Mouse (Mus musculus) neutrophil, adult 5-6 weeks (primary cell): ENCODE data around the gene Riiad1. TPM values are rescaled to one million over a fixed set of nuclear protein-coding genes. Genes with fewer than 3 reads are reported as not detected.

Experiments
- ATAC-seq: fragments of 151-379, 151-347 bp; 2 replicates; pipeline ENCODE4 v1.8.0; 2017; ENCODE audit warnings: mild to moderate bottlenecking, moderate TSS enrichment; ENCODE audit not compliant: insufficient number of reproducible peaks, poor library complexity, low FRiP score, severe bottlenecking; ENCODE audit errors: extremely low read depth
- total RNA-seq: library from RNA; stranded (forward); fragments of 200-1000 nt; gene quantifications from 2 replicates; pipeline ENCODE4 v1.2.3, GENCODE M21; 2017

The Riiad1 gene
- total RNA-seq, 1 experiment from 2014 or later: not detected

DNA sequence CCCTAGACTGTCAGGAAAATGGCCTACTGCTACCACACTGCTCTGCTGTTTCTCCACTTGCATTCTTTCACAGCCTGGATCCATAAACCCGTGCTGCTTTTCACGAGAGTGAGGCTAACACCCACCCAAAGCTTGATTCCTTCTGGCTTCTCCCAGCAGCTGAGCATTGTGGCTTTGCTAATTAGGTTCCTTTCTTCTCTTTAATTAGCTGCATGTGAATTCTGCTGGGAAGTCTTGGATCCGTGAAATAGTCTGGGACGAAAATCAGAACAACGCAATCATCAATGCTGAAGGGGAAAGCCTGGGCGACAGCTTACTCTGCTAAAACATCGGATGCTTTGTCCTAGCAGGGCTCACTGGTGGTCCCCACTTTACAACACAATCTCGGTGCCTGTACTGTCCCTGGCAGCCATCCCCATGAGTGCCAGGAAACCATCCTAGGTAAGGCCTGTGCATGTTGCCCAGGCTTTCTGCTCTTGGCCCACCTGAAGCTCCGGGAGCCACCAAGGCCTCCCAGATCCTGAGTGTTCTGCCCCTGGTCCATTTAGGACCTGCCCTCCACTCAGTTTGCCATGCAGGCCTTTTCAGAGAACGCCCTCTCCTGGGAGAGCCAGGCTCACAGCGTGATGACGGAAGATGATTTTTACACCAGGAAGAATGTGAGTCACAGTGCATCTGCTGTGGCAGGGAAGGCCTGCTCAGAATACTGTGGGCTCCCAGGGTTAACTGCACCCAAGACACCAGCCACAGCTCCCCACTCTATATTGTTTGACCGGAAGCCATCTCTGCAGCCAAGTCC, 14.3 kb downstream of the Riiad1 start:
- no peak for ATAC-seq

GRCm38 (mm10) chr3:94463926-94464578, 16.1 kb downstream of the Riiad1 start:
- no peak for ATAC-seq

- no peak for ATAC-seq
Observed at GRCm38 (mm10) chr3:94459834-94460233, 20.3 kb downstream of the Riiad1 start.

GRCm38 (mm10) chr3:94457055-94457454, 23.1 kb downstream of the Riiad1 start:
- ATAC-seq: no peak

DNA sequence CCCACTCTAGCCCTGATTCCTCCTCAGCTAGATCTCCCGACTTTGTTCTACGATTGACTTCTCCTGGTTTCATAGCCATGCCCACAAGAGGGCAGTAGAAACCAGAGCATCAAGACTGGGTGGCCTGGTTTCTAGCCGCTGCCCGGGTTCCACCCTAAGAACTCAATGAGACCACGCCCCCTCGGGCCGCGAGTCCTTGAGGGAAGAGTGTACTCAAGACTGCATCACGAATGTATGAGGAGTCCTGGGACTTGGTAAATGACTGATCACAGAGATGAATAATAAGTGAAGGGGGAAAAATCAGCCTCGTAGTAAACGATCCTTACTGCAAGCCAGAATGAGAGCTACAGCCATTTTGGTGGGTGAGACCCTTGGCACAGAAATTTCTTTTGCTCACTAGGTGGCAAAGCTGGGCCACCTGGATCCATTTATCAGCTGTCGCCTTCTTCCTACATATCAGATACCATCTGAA, 23.6 kb downstream of the Riiad1 start:
- peak; percentile 73 for ATAC-seq

DNA sequence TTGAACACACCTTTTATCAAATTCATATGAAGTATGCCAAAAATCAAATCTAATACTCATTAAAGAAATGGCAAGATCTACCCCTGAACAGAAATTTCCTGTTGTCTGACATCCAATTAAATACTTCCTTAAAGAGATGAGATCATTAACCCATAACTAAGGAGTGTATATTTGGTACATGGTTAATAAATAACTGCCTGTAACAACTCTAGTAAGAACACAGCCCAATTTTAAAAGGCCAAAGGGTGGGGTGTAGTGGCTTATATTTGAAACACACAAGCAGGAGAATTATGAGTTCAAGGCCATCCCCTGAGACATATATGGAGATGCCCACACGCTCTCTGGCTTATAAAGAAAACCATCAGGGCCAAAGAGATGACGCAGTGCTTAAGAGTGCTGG, 30.8 kb downstream of the Riiad1 start:
- ATAC-seq: no peak

GRCm38 (mm10) chr3:94443597-94443964, 36.6 kb downstream of the Riiad1 start, which contains the start of gene Oaz3:
Gene Oaz3 (minus strand): TSS chr3:94443915.
- no peak for ATAC-seq

DNA sequence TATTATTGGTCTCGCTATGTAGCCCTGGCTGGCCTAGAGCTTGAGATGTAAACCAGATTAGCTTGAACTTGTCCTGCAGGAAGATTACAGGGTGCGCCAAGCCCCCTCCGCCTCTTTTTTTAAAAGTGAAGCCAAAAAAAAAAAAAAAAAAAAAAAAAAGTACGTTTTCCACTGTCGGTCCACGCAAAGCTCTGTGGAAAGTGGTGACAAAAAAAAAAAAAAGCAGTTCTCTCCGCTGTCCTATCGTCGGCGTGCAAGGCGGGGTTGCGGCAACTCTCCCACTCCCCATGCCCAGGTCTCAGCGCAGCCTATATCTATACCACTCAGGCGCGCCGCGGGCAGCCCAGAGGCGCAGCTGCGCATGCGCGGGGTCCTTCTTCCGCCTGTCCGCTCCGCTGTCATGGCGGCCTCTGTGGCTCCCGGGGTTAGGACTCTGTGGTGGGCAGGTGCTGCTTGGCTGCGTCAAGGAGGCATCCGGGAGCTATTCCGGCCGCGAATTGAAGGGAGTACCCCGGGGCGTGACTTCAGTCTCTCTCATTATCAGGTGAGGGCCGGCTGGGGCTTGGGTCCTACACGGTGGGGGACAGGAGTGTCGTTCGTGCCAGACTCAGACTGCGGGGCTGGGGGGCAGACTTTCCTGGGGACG, 37.1 kb downstream of the Riiad1 start, which contains the start of gene Mrpl9:
Gene Mrpl9 (plus strand): TSS at position 368 of the 646 bp plus-strand sequence.
- peak; percentile 87 for ATAC-seq

DNA sequence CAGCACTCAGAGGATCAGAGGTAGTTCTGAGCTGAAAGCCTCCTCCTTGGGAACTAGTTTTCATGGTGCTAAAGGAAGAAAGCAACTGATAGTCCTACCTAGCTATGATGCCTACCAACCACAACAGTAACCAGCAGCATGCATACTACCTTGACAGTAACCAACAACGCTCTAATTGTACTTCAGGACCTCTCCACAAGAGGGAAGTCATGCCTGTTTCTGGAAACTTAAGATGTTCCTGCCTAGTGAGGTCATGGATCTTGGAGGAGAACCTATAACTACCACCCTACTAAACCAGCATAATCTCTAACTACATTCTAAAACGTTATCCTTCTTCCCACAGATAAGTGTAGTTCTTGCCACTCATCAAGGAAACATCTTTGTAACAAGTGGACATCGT, 39.0 kb downstream of the Riiad1 start:
- no peak for ATAC-seq

DNA sequence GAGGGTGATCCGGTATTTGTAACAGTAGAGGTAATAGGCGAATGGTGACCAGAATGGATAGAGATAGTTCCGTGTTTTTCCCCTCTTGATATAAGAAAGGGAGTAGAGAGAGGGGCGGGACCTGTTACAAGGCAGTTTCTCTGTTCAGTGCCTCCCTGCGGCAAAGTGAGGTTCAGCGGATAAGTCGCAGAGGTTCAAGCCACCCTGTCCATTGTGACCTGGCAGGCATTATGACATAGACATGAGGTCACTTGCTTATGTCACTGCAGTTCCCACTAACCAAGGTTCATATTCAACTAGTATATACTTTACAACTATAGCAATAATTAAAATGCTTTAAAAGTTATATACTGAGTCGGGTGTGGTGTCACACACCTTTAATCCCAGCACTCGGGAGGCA, 43.7 kb downstream of the Riiad1 start:
- ATAC-seq: no peak

DNA sequence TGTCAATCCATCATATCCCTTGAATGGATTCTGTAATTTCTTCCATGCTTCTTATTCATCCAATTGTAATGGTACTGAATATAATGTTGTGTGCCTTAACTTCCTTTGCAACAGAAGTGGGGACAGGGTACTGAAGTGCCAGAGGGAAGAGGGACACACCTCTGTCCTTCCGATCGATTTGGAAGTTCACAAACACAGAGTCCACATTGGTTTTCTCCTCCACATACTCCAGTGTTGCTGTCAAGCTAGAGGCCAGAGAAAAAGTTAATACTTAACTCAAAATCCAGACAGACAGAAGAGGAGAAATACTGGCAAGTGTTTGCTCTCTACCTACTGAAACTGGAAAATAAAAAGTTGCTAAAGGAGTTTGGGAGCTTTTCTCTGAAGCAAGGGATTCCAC, 45.8 kb downstream of the Riiad1 start:
- no peak for ATAC-seq

GRCm38 (mm10) chr3:94430980-94431379, 49.2 kb downstream of the Riiad1 start:
- no peak for ATAC-seq

Other genes starting within 250 kb of the Riiad1 start
- gene Gm4778, start 216.3 kb downstream of the Riiad1 start, total RNA-seq: not detected in 2 replicates
- 5.0 and 5.9 TPM in 2 replicates for gene Them4, start 170.3 kb downstream of the Riiad1 start, total RNA-seq
- gene Them5, start 138.2 kb downstream of the Riiad1 start, total RNA-seq: not detected in 2 replicates
- gene C2cd4d, start 117.9 kb downstream of the Riiad1 start, total RNA-seq: not detected in 2 replicates
- 0.74 and 1.3 TPM in 2 replicates for gene Rorc, start 107.5 kb downstream of the Riiad1 start, total RNA-seq
- gene Lingo4, start 81.8 kb downstream of the Riiad1 start, total RNA-seq: not detected in 2 replicates
- 0.58 and 1.1 TPM in 2 replicates for gene Tdrkh, start 67.1 kb downstream of the Riiad1 start, total RNA-seq
- 40.0 and 42.2 TPM in 2 replicates for gene Mrpl9, start 37.0 kb downstream of the Riiad1 start, total RNA-seq
- gene Oaz3, start 36.4 kb downstream of the Riiad1 start, total RNA-seq: not detected in 2 replicates
- gene Celf3, start 2.0 kb downstream of the Riiad1 start, total RNA-seq: 0.12 TPM in 1 of 2 replicates, not detected in the other
- 41.3 and 47.1 TPM in 2 replicates for gene Snx27, start 102.4 kb upstream of the Riiad1 start, total RNA-seq
- not detected in 2 replicates for gene Gm10972, start 162.8 kb upstream of the Riiad1 start, total RNA-seq
- 4.1 and 4.9 TPM in 2 replicates for gene Tuft1, start 178.5 kb upstream of the Riiad1 start, total RNA-seq
- not detected in 2 replicates for gene Selenbp2, start 213.2 kb upstream of the Riiad1 start, total RNA-seq